Mouse (Mus musculus): ENCODE data around the gene Mgst3. TPM values are rescaled to one million over a fixed set of nuclear protein-coding genes. Genes with fewer than 3 reads are reported as not detected.

Gene Mgst3
- polyA plus RNA-seq, 1 experiment = 272 TPM

- TF ChIP-seq CTCF (IDR thresholded peaks at IDR 0.05; ENCODE audit: borderline replicate concordance, insufficient read depth, low read depth, low read length) = no peak
- no peak for TF ChIP-seq POLR2A (IDR thresholded peaks at IDR 0.05; ENCODE audit: borderline replicate concordance, insufficient read depth, low read length)
- Histone ChIP-seq H3K4me3 (replicated peaks; ENCODE audit: insufficient read depth, low read depth, low read length) (no peak overlapping the region), H3K4me1 (ENCODE audit: control insufficient read depth, insufficient read depth, low read length) (peaks cover 17% of the 10 kb centered on the region), H3K27ac (ENCODE audit: insufficient read depth, low read length) (no peak overlapping the region), H3K27me3 (ENCODE audit: control insufficient read depth, insufficient read depth, low read length) (no peaks in the 10 kb centered on the region)
- 37% methylated on average over 2 of the region's 2 CpGs for WGBS
- DNase-seq = no peak
Observed at GRCm38 (mm10) chr1:167386466-167386865, 7.2 kb downstream of the Mgst3 start.

GRCm38 (mm10) chr1:167385636-167386035 lies 8.0 kb downstream of the Mgst3 start:
- H3K4me1 ChIP-seq (ENCODE audit: control insufficient read depth, insufficient read depth, low read length) = peaks cover 19% of the 10 kb centered on the region
- TF ChIP-seq POLR2A (IDR thresholded peaks at IDR 0.05; ENCODE audit: borderline replicate concordance, insufficient read depth, low read length) = no peak
- TF ChIP-seq CTCF (IDR thresholded peaks at IDR 0.05; ENCODE audit: borderline replicate concordance, insufficient read depth, low read depth, low read length) = no peak
- DNase-seq = no peak
- H3K27ac ChIP-seq (ENCODE audit: insufficient read depth, low read length) = no peak overlapping the region
- H3K27me3 ChIP-seq (ENCODE audit: control insufficient read depth, insufficient read depth, low read length) = no peaks in the 10 kb centered on the region
- WGBS = 84% methylated on average over 5 of the region's 5 CpGs
- H3K4me3 ChIP-seq (replicated peaks; ENCODE audit: insufficient read depth, low read depth, low read length) = no peak overlapping the region

- Histone ChIP-seq H3K4me3 (replicated peaks; ENCODE audit: insufficient read depth, low read depth, low read length) (no peak overlapping the region), H3K27ac (ENCODE audit: insufficient read depth, low read length) (no peak overlapping the region), H3K4me1 (ENCODE audit: control insufficient read depth, insufficient read depth, low read length) (peaks cover 21% of the 10 kb centered on the region), H3K27me3 (ENCODE audit: control insufficient read depth, insufficient read depth, low read length) (no peaks in the 10 kb centered on the region)
- 96% methylated on average over 2 of the region's 2 CpGs for WGBS
- TF ChIP-seq CTCF (IDR thresholded peaks at IDR 0.05; ENCODE audit: borderline replicate concordance, insufficient read depth, low read depth, low read length) (no peak), POLR2A (IDR thresholded peaks at IDR 0.05; ENCODE audit: borderline replicate concordance, insufficient read depth, low read length) (no peak)
- no peak for DNase-seq
Observed at GRCm38 (mm10) chr1:167385211-167385610, 8.4 kb downstream of the Mgst3 start.

GRCm38 (mm10) chr1:167384156-167384555 lies 9.5 kb downstream of the Mgst3 start:
- no peak overlapping the region for H3K4me3 ChIP-seq (replicated peaks; ENCODE audit: insufficient read depth, low read depth, low read length)
- TF ChIP-seq POLR2A (IDR thresholded peaks at IDR 0.05; ENCODE audit: borderline replicate concordance, insufficient read depth, low read length) (no peak), CTCF (IDR thresholded peaks at IDR 0.05; ENCODE audit: borderline replicate concordance, insufficient read depth, low read depth, low read length) (no peak)

GRCm38 (mm10) chr1:167383178-167383577 lies 10.5 kb downstream of the Mgst3 start:
- Histone ChIP-seq H3K4me1 (ENCODE audit: control insufficient read depth, insufficient read depth, low read length) (peaks cover 14% of the 10 kb centered on the region), H3K27ac (ENCODE audit: insufficient read depth, low read length) (no peak overlapping the region), H3K27me3 (ENCODE audit: control insufficient read depth, insufficient read depth, low read length) (no peaks in the 10 kb centered on the region), H3K4me3 (replicated peaks; ENCODE audit: insufficient read depth, low read depth, low read length) (no peak overlapping the region)
- TF ChIP-seq POLR2A (IDR thresholded peaks at IDR 0.05; ENCODE audit: borderline replicate concordance, insufficient read depth, low read length) = no peak
- no peak for TF ChIP-seq CTCF (IDR thresholded peaks at IDR 0.05; ENCODE audit: borderline replicate concordance, insufficient read depth, low read depth, low read length)
- WGBS = 85% methylated on average over 5 of the region's 5 CpGs
- DNase-seq = no peak

More at GRCm38 (mm10) chr1:167384156-167384555, 9.5 kb downstream of the Mgst3 start:
- Histone ChIP-seq H3K27ac (ENCODE audit: insufficient read depth, low read length) (no peak overlapping the region), H3K4me1 (ENCODE audit: control insufficient read depth, insufficient read depth, low read length) (peaks cover 15% of the 10 kb centered on the region), H3K27me3 (ENCODE audit: control insufficient read depth, insufficient read depth, low read length) (no peaks in the 10 kb centered on the region)
- 67% methylated on average over 3 of the region's 3 CpGs for WGBS
- no peak for DNase-seq

GRCm38 (mm10) chr1:167382763-167383162 lies 10.9 kb downstream of the Mgst3 start:
- 79% methylated on average over 5 of the region's 5 CpGs for whole genome bisulfite sequencing
- no peak overlapping the region for H3K4me3 ChIP-seq (replicated peaks; ENCODE audit: insufficient read depth, low read depth, low read length)
- TF ChIP-seq CTCF (IDR thresholded peaks at IDR 0.05; ENCODE audit: borderline replicate concordance, insufficient read depth, low read depth, low read length) (no peak), POLR2A (IDR thresholded peaks at IDR 0.05; ENCODE audit: borderline replicate concordance, insufficient read depth, low read length) (no peak)

GRCm38 (mm10) chr1:167382316-167382715 lies 11.3 kb downstream of the Mgst3 start:
- 80% methylated on average over 7 of the region's 7 CpGs for WGBS

More at GRCm38 (mm10) chr1:167382763-167383162, 10.9 kb downstream of the Mgst3 start:
- Histone ChIP-seq H3K4me1 (ENCODE audit: control insufficient read depth, insufficient read depth, low read length) (peaks cover 18% of the 10 kb centered on the region), H3K27ac (ENCODE audit: insufficient read depth, low read length) (no peak overlapping the region), H3K27me3 (ENCODE audit: control insufficient read depth, insufficient read depth, low read length) (no peaks in the 10 kb centered on the region)
- no peak for DNase-seq

GRCm38 (mm10) chr1:167381050-167382015 lies 12.3 kb downstream of the Mgst3 start:
- peaks cover 18% of the 10 kb centered on the region for H3K4me1 ChIP-seq (ENCODE audit: control insufficient read depth, insufficient read depth, low read length)

More at GRCm38 (mm10) chr1:167382316-167382715, 11.3 kb downstream of the Mgst3 start:
- TF ChIP-seq POLR2A (IDR thresholded peaks at IDR 0.05; ENCODE audit: borderline replicate concordance, insufficient read depth, low read length) = no peak
- TF ChIP-seq CTCF (IDR thresholded peaks at IDR 0.05; ENCODE audit: borderline replicate concordance, insufficient read depth, low read depth, low read length) = no peak
- no peak for DNase-seq
- no peak overlapping the region for H3K4me3 ChIP-seq (replicated peaks; ENCODE audit: insufficient read depth, low read depth, low read length)
- no peaks in the 10 kb centered on the region for H3K27me3 ChIP-seq (ENCODE audit: control insufficient read depth, insufficient read depth, low read length)
- peaks cover 18% of the 10 kb centered on the region for H3K4me1 ChIP-seq (ENCODE audit: control insufficient read depth, insufficient read depth, low read length)
- H3K27ac ChIP-seq (ENCODE audit: insufficient read depth, low read length) = no peak overlapping the region

More at GRCm38 (mm10) chr1:167381050-167382015, 12.3 kb downstream of the Mgst3 start:
- TF ChIP-seq CTCF (IDR thresholded peaks at IDR 0.05; ENCODE audit: borderline replicate concordance, insufficient read depth, low read depth, low read length) = no peak
- no peak for TF ChIP-seq POLR2A (IDR thresholded peaks at IDR 0.05; ENCODE audit: borderline replicate concordance, insufficient read depth, low read length)
- no peak overlapping the region for H3K27ac ChIP-seq (ENCODE audit: insufficient read depth, low read length)
- no peaks in the 10 kb centered on the region for H3K27me3 ChIP-seq (ENCODE audit: control insufficient read depth, insufficient read depth, low read length)
- H3K4me3 ChIP-seq (replicated peaks; ENCODE audit: insufficient read depth, low read depth, low read length) = no peak overlapping the region
- DNase-seq = no peak
- 62% methylated on average over 8 of the region's 8 CpGs for WGBS

Measured in cerebellum, adult 2 months (tissue).